Mouse (Mus musculus) induced T-regulatory cell, adult 2 months (primary cell): ENCODE data around the gene Fbxo28.
"Not testable (repeated sequence)": the region's sequence is repeated elsewhere in the genome, so short reads cannot be mapped to it uniquely, and the experiment has no call there.

ENCODE experiments used
- DNase-seq: peaks from one replicate; pipeline ENCODE4 v3.0.0-alpha.2; 2012; ENCODE audit warnings: low read depth

The Fbxo28 gene

DNA sequence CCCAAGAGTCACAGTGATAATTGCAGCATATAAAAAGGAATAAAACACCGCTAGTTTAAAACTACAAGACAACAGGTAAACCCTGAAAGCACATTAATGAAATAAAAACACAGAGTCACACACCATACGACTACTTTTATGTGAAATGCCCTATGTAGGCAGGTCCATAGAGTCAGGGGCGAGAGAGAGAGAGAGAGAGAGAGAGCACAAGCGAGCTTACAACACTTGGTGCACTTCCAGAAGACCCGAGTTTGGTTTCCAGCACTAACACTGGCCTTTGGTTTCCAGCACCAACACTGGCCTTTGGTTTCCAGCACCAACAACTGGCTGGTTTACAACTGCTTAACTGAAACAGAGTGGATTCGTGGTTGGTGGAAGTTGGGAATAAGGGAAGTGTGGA is 564 bp upstream of the Fbxo28 start:
- DNase-seq: no peak

DNA sequence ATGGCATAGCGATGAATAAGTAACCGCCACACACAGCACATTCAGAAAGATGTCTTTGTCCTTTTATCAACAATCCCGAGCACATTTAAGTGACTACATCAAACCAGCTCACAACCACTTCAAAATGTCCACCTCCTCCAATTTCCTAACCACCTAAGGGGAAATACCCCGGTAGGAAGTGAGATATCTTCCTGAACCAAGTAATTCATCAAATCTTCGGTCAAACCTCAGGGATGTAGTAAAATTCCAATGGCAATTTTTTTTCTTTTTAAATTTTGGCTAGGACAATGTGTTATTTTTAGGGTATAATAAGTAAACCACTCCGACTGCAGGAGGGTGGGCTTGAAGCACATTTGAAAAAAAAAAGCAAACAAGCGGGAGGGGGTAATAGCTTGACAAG is 1.1 kb downstream of the Fbxo28 start:
- DNase-seq: peak; percentile 65

DNA sequence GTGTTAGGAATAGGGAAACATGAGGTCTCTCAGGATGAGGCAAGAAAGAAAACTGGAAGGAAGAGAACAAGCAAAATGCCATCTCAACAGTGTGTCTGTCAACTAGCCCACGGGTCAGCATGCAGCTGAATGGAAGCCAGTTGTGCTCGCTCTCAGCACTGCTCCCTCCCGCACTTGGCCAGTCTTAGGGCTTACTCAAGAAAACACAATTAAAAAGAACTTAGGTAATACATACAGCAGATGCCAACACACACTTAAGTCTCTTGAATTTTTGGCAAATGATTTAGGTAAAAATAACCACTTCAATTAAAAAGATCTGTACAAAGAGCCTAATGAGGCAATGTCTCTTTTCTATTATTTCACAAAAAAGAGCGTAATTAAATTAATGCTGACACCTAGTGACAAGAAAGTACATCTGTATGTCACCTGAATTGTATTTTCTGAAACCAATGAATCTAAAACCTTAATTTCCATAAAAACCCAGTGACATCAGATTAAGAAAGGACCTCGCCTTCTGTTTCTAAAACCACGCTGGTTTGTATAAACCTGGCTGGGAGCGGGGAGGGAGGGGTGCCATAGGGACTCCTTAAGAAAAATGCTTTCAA is 2.4 kb downstream of the Fbxo28 start:
- peak; percentile 19 for DNase-seq

DNA sequence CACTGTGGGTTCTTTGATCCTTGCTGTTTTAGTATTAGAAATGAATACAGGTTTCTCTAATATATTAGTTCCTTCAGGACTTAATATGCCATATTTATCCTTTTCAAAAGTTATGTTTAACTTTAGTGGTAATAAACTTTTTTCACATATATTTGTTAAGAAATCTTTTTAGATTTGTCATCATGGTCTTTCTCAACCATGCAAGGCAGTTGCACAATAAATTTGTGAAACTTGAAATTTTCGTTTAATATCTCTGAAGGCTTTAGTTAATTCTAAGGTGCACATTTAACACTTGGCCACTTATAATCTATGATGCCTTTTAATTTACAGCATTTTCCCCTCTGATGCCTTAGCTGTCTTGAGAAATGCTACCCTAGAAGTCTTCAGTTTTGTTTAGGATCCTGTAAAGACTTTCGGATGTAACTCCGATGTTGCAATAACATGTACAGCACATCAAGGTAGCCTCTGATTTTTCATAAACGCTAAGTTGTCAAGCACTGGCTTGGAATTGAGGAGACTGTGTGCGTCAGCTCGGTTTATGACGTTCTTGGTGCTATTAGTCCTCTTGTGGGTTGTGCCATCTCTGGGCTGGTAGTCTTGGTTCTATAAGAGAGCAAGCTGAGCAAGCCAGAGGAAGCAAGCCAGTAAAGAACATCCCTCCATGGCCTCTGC is 7.5 kb downstream of the Fbxo28 start:
- no peak for DNase-seq

DNA sequence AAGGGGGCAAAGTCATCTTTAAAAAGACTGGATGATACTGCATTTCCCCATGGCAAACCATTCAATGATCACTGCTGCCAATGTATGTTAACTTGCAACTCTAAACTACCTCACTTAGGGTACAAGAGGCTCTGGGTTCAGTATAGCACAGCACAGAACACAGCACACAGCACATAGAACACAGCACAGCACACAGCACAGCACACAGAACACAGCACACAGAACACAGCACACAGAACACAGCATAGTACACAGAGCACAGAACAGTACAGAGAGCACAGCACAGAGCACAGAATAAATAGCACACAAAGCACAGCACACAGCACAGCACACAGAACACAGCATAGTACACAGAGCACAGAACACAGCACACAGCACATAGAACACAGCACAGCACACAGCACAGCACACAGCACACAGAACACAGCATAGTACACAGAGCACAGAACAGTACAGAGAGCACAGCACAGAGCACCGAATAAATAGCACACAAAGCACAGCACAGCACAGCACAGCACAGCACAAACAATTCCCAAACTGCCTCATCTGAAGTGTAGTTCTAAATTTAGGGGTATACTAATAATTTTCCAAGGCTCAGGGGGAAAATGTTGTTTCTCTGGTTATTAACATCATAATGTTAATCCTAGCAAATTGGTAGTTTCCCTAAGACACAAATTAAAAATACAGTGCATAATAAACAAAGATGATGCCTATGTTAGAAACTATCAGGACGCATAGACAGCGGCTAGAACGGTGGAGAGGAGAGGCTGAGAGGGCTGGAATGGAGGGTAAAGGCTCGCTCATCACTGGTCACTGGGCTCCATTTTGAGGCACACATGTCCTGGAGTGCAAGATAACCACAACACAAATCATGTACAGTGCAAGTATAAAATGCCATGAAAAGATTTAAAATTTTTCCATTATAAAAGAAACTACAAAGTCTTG is 9.1 kb downstream of the Fbxo28 start:
- DNase-seq: no peak

DNA sequence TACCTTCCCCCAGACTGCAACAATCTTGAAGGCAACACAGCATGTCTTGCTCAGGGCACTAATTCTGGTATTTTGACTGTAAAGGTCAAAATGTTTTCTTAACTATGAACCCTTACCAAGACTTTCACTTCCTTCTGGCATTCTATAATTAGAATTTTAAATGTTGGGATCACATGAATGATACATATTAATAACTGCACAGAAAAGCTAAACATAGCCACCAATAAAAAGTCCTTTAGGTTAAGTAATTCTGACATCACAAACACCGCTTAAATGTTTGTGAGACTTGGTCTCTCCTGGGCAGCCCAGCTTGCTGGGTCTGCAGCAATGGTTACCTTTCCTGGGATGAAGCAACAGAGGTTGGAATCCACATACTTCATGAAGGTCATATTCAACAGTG is 15.5 kb downstream of the Fbxo28 start:
- DNase-seq: no peak

DNA sequence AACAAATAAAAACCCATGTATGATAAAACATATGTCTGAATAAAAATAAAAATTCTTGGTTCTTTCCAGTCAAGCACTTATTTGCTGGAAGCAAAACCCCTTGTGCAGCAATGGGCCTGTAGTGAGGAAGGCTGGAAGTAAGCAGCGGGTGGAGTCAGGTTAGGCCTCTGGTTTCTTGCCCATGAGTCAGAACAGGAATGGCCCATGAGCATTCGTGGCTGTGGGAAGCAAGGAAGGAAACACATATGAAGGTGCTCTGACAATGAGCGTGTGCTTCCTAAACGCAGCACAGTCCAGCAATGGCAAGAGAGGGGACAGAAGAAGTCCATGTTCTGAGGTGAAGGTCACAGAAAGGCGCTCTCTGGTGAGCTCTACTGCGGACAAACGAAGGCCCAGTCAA is 16.9 kb downstream of the Fbxo28 start:
- DNase-seq: no peak

DNA sequence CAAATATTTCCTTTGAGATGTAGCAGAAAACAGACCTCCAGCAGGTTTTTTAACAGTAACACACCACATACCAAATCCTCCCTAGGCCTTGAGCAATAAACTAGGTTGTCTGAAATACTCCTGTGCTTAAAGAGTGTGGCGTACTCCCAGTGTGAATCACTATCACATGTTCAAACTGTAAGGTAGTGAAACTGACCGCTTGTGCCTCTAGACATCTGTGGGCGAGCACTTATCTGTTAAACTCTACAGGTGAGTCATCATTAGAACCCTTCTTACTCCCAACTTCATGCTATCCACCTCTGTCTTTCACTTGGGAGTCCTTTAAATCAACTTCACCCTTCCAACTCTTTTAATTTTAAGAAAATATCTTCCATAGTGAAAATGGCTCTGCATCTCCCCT is 18.3 kb downstream of the Fbxo28 start:
- no peak for DNase-seq

DNA sequence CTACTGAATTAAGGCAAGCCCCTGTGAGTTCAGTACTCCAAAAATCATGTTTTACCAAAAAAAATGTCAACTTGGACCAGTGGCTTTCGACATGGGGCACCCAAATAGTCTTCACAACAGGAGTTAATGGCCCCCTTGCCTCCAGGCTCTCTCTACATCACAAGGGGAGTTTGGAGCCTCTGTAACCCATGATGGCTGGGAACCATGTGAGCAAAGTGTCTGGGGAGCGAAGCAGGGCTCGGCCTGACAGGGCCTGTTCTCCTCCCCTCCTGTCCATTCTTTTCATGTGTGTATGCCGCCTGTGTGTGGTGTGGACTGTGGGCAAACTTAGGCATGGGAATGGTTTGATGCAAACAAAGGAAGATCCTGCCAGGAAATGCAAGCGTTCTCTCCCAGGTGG is 27.2 kb downstream of the Fbxo28 start:
- no peak for DNase-seq

DNA sequence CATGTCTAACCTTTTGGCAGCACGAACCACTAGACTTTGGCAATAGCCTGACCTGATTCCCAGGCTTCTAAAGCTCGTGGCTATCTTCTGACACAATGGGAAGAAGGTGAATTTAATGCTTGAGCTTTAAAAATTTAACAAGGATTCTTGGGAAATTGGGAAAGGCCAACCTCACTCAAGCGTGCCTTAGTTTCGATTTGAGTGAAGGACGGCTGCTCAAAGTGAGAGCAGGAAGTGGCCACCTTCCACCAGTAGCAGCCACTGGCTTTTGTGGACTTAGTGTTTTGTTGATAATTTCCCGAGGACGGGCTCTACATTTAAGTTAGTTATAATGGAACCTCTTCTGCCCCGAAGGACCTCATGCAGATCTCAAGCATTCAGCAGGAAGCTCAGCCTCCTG is 28.2 kb downstream of the Fbxo28 start:
- DNase-seq: no peak

DNA sequence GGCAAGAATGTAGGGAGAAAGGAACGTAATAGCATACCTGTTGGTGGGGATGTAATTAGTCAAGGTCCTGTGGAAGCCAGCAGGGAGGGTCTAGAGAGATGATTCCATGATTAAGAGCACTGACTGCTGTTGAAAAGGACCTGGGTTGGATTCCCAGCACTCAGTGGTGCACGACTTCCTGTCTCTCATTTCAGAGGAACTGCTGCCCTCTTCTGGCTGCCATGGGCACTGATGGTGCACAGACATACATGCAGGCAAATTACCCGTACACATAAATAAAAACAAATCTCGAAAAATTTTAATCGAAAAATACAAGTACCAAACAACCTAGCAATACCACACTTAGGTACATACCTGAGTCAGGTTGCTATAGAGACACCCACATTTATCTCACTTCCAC is 30.1 kb downstream of the Fbxo28 start:
- peak; percentile 23 for DNase-seq

DNA sequence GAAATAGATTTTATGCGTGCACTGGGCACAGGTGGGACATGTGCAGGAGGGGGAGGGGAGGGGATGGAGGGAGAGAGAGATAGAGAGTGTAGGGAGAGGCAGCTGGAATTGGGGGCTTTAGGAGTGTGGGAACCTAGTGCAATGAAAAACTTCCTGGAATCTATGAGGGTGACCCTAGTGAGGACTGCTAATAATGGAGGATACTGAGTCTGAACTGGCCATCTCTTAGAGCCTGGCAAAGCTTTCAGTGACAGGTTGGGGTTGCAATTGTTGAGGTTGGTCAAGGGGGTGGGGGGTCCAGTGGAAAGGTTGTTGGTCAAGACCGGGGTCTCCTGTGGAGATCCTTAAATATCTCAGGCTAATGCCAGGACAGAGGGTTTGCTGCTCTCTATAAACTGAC is 31.1 kb downstream of the Fbxo28 start:
- DNase-seq: no peak

DNA sequence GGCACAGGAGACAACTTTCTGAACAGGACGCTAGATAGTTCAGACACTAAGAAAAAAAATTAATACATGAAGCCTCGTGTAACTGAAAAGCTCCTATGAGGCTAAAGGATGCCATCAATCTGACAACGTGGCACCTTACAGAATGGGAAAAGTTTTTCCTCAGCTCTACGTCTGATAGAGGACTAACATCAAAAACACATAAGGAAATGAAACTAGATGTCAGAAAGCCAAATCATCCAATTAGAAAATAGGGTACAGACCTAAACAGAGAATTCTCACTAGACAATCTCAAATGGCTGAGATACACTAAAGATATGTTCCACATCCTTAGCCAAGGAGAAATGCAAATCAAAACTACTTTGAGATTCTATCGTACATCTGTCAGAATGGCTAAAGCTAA is 32.0 kb downstream of the Fbxo28 start:
- DNase-seq: no peak

DNA sequence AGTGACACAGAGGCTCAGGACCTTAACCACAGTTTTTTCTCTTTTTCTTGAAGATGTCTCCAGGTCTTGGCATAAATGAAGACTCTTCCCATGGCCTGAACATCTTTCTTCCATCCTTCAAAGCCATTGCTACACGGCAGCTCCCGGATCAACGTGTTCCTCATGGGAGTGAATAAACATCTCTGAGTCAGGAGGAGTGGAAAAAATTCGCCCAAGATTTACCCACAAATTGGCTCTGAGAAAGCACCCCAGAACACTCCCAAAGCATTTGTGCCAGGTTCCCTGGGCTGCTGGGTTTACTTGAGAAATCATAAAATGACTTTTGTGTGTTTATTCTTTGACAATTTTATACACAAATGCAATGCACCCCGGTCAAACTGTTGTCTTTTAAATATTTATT is 38.5 kb downstream of the Fbxo28 start:
- no peak for DNase-seq

DNA sequence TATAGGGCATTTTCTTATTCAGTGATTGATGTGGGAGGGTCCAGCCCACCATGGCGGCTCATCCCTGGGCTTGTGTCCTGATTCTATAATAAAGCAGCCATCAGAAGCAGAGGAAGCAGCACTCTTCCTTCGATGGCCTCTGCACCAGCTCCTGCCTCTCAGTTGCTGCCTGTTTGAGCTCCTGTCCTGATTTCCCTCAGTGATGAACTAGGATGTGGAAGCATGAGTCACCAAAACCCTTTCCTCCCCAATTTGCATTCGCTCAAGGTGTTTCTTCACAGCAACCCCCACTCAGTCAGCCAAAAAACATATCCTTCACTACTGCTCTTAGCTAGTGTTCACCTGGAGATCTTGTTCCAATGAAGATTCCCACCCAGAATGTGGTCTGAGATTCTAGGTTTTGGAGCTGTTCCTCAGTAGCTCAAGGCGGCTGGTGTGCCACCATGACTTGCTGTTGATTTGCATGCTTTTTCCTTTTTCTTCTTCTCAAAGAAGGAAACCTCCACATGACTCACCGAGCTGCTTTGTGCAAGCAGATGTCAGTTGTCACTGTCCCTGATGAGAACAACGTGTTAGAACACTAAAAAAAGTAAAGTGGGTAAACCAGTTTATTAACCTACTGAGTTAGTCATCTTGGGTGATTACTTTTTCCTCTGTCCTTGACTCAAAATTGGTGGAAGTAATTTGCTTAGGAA is 39.1 kb downstream of the Fbxo28 start:
- no peak for DNase-seq

DNA sequence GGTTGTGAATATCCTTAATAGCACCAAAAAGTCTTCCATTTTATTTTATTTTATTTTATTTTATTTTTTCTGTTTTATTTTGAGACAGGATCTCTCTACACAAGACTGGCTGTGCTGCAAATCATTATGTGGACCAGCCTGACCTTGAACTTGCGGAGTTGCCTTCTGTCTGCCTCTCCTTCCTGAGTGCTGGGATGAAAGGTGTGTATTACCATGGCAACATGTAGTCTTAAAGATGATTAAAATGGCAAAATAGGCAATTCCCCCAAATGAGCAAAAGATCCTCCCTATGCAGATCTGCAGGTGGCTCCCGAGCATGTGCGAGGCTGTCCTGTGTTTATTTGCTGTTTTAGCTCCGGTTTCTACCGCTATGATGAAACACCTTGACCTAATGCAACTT is 43.6 kb downstream of the Fbxo28 start:
- no peak for DNase-seq

DNA sequence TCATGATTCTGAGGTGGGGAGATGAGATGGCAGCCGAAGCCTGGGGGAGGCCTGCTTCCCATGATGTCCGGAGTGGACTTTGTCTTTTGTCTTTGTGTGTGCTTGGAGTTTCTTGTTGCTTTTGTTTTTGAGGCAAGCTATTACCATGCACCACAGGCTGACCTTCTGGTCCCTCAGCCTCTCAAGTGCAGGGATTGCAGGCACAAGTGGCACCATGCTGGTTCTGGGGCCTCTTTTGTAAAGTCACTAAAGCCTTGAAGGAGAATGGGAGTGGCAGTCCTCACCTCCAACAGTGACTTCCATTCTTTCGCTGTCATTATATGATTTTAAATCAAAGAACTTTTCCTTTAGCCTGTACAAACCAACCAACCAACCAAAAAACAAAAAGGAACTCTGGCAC is 44.2 kb downstream of the Fbxo28 start:
- DNase-seq: no peak

DNA sequence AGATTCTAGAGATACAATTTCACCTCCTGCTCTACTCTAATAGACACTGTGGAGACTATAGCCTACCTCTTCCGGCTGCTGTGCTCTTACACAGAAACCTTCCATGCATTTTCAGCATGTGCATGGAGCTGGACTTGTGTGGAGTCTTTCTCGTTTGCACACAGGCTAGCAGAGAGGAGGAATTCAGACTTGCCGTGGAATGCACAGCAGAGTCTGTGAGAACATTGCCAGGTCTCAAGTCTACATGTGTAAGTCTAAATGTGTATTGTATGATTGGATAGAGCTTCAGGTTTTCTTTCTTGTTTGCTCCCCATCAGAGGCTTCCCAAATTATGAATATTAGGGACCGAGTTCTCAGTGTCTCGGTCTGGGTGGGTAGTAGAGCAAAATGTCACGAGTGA is 44.6 kb downstream of the Fbxo28 start:
- no peak for DNase-seq

DNA sequence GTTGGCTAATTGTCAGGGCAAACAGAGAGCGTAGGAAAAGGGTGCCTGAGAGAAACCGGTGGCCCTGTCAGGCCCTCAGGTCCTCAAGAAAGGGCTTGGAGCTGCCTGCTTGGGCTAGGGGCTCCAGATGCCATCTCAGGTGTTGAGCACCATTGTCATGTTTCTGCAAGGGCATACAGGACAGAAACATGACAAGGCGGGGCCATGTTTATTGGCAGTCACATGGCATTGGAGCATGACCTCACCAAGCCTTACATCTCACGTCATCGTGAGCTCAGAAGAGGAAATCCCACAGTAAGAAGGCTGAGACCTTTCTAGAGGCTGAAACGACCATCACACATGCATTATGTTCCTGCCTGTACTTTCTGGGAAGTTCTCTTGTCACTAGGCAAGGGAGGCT is 45.3 kb downstream of the Fbxo28 start:
- DNase-seq: no peak

DNA sequence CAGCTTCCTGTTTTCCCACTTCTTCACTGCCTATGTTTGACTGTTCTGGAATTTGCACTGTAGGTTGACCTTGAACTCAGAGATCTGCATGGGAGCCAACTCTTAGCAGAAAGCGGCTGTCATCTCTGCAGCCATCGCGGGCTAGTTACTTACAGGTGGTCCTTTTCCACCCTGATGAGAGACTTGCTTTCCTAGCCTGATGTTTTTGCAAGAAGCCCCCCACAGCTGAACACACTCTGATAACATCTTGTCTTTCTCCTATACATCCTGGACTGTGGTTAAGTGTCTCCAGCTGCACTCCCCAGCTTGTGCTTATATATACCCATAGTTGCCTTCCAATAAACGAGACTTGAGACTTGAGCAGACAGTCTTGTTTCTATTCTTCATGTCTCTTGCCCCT is 49.1 kb downstream of the Fbxo28 start:
- DNase-seq: no peak

DNA sequence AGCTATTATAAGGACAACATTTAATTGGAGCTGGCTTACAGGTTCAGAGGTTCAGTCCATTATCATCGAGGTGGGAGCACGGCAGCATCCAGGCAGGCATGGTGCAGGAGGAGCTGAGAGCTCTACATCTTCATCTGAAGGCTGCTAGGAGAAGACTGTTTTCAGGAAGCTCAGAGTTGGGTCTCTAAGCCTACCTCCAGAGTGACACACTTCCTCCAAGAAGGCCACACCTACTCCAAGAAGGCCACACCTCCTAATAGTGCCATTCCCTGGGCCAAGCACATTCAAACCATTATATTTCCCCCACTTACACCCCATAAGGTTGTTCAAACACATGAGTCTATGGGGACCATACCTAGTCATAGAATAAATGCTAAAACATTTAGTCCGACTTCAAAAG is 50.7 kb downstream of the Fbxo28 start:
- not testable (repeated sequence) for DNase-seq

DNA sequence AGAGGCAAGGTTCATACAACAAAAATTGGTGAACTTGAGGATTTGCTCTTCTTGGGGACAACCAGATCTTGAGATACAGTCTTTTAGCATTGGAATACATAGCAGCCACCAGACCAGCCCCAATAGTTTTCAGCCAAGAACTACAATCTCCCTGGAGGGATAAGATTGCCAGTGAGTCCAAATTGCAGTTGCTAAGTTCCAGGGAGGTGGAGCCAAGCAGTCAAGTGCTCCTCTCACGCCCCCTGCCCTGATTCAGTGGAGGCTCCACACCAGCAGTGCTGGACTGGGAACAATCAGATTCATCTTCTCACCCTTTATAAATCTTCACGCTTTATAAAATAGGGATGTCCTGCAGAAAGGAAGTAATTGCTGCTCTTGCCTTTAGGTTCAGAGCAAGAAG is 51.6 kb downstream of the Fbxo28 start:
- DNase-seq: no peak

DNA sequence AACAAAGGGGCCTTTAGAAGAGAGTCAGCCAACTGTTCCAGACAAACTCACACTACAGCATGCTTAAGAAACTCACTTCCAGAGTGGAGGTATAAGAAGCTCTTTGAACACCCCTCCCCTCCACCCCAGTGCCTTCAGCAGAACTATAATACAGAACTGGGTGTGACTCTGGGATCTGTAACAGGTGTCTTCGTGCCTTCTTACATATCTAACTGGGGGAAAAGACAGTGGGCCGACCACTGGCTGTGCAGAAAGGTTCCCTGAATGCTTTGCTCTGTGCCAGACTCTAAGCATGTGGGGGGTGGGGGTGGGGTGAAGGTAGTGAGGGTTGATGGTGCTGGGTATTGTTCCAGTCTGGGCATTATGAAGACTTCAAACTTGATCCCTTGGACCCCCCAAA is 52.8 kb downstream of the Fbxo28 start:
- DNase-seq: no peak
